Mouse (Mus musculus) heart, postnatal 0 days (tissue): ENCODE data around the gene Tpm3. TPM values are rescaled to one million over a fixed set of nuclear protein-coding genes. Genes with fewer than 3 reads are reported as not detected.

ENCODE experiments used
- ATAC-seq: fragments of 200-750 bp; cut with Nextera tagmentation; 2 replicates; pipeline ENCODE4 v1.8.0; 2017; ENCODE audit warnings: low read depth, moderate number of reproducible peaks, moderate library complexity; ENCODE audit not compliant: insufficient read depth
- DNase-seq: peaks from one replicate; pipeline ENCODE4 v3.0.0-alpha.2; 2016; ENCODE audit warnings: low spot score
- H3K27ac ChIP-seq: fragments of 300-500 bp; sonication (generic); 2 replicates; pipeline ENCODE4 v1.5.1; 2014; ENCODE audit warnings: low read depth, mild to moderate bottlenecking
- H3K27me3 ChIP-seq: fragments of 300-500 bp; sonication (generic); 2 replicates; pipeline ENCODE4 v1.6.1; 2014; ENCODE audit warnings: low read length, mixed read lengths; ENCODE audit not compliant: control insufficient read depth, insufficient read depth
- H3K36me3 ChIP-seq: fragments of 300-500 bp; sonication (generic); replicated peaks from 2 replicates; pipeline ENCODE4 v1.6.1; 2014; ENCODE audit warnings: low read length, mixed read lengths; ENCODE audit not compliant: control insufficient read depth, insufficient read depth
- H3K4me1 ChIP-seq: fragments of 300-500 bp; sonication (generic); 2 replicates; pipeline ENCODE4 v1.6.1; 2014; ENCODE audit warnings: antibody characterized with exemption; ENCODE audit not compliant: control insufficient read depth, insufficient read depth
- H3K4me2 ChIP-seq: fragments of 300-500 bp; sonication (generic); 2 replicates; pipeline ENCODE4 v1.6.1; 2014; ENCODE audit warnings: low read depth, mild to moderate bottlenecking, low read length, moderate library complexity
- H3K4me3 ChIP-seq: fragments of 300-500 bp; sonication (generic); 2 replicates; pipeline ENCODE4 v1.5.1; 2014; ENCODE audit warnings: low read depth, low read length
- H3K9ac ChIP-seq: fragments of 300-500 bp; sonication (generic); replicated peaks from 2 replicates; pipeline ENCODE4 v1.6.1; 2014; ENCODE audit warnings: low read depth, low read length, mixed read lengths
- H3K9me3 ChIP-seq: fragments of 300-500 bp; sonication (generic); replicated peaks from 2 replicates; pipeline ENCODE4 v1.6.1; 2016; ENCODE audit warnings: low read length; ENCODE audit not compliant: control insufficient read depth
- CTCF ChIP-seq: IDR thresholded peaks from 2 replicates; pipeline ENCODE4 v1.5.1; 2016; ENCODE audit warnings: antibody characterized with exemption, control low read depth, low read depth
- EP300 ChIP-seq: IDR thresholded peaks from 2 replicates; pipeline ENCODE4 v1.6.1; 2016; ENCODE audit warnings: antibody characterized with exemption, low read depth
- WGBS: fragments of 180-500 bp; shearing (Covaris S2); extraction: QIAGEN DNeasy Blood & Tissue Kit; methylation state at CpG from one replicate; pipeline ENCODE4 v1.1.7; 2014; 5-methylcytosine and 5-hydroxymethylcytosine counted together
- polyA plus RNA-seq: library from polyadenylated mRNA; unstranded; fragments of >200 nt; fragmentation: Nextera tagmentation; extraction: Ambion mirVana; gene quantifications from 2 replicates; pipeline ENCODE4 v1.2.1, GENCODE M21; 2015
- total RNA-seq: library from RNA; depleted of rRNA; stranded (reverse); fragments of >200 nt; gene quantifications from 2 replicates; pipeline ENCODE4 v1.2.3, GENCODE M21; 2014; ENCODE audit warnings: low replicate concordance; rRNA removed

Gene Tpm3
- total RNA-seq (88.0 and 99.5 TPM in 2 replicates), polyA plus RNA-seq (139 and 145 TPM in 2 replicates)

DNA sequence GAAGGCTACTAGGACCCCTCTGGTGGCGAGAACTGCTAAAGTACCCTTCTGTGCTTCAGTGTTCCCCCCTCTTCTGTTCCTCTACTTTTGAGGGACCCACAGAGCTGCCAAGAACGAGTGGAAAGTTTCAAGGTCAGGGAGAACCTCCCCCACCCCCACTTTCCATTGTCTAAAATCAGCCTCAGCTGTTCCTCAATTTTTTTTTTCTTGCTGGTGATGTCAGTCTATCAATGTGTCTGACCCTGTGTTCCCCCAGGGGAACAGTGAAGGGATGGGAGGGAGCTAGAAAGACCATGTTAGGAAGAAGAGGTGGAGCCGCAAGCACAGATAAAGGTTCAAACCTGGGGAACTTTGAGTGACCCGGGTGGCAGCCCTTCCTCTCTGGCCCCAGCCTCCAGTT lies at the start of gene Tpm3:
Tpm3 (plus strand) TSS at position 356 of the 400 bp plus-strand sequence.
- H3K27ac ChIP-seq: no peak within 1 kb of the TSS
- ATAC-seq (no peak), DNase-seq (no peak)
- no peak within 1 kb of the TSS for H3K4me3 ChIP-seq
- no peak within 1 kb of the TSS for H3K9ac ChIP-seq
- no peaks in the 10 kb centered on the region for H3K27me3 ChIP-seq
- no peak for TF ChIP-seq EP300
- no peak for TF ChIP-seq CTCF
- H3K36me3 ChIP-seq: no peaks in the 10 kb centered on the region
- no peak within 1 kb of the TSS for H3K4me2 ChIP-seq
- H3K9me3 ChIP-seq: no peaks in the 10 kb centered on the region
- H3K4me1 ChIP-seq: no peaks in the 10 kb centered on the region
- WGBS: 47% methylated on average over 4 of the region's 4 CpGs

DNA sequence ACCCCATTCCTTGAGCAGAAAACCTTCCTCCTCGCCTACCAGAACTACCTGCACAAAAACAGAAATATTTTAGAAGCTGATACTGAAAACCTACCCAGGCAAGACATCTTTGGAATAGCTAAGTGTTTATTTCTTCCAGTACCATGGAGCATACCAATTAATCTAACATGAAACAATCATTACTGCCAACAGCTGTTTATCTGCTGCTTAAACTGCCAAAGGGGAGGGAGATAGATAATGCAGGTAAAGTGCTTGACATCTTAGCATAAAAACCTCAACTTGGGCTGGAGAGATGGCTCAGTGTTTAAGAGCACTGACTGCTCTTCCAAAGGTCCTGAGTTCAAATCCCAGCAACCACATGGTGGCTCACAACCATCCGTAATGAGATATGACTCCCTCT lies 37.8 kb upstream of the Tpm3 start:
- H3K4me3 ChIP-seq: no peak overlapping the region
- DNase-seq (no peak), ATAC-seq (no peak)
- TF ChIP-seq CTCF (no peak), EP300 (no peak)
- H3K9ac ChIP-seq: no peak overlapping the region
- H3K36me3 ChIP-seq: peaks cover 86% of the 10 kb centered on the region
- no peak overlapping the region for H3K4me2 ChIP-seq
- WGBS: 95% methylated on average over 2 of the region's 2 CpGs
- no peaks in the 10 kb centered on the region for H3K9me3 ChIP-seq
- H3K4me1 ChIP-seq: no peaks in the 10 kb centered on the region
- H3K27ac ChIP-seq: no peak overlapping the region
- H3K27me3 ChIP-seq: no peaks in the 10 kb centered on the region

DNA sequence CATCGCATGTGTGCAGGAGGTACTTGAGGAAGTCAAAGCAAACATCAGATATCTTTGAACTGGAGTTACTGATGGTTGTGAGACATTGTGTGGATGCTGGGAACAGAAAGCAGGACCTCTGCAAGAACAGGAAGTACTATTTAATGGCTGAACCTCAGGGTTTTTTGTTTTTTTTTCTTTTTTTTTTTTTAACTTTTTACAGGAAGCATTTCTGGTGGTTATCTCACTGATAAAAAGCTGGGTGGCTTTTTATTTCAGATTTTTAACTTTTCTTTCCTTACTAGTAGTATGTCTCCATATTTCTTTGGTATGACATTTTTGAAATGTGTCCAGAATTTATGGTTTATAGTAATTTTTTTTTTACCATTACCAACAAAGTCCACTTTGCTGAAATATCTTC lies 36.2 kb upstream of the Tpm3 start:
- ATAC-seq: no peak
- Histone ChIP-seq H3K4me3 (no peak overlapping the region), H3K4me1 (no peaks in the 10 kb centered on the region), H3K27me3 (no peaks in the 10 kb centered on the region), H3K4me2 (no peak overlapping the region), H3K9me3 (no peaks in the 10 kb centered on the region), H3K27ac (no peak overlapping the region), H3K9ac (no peak overlapping the region), H3K36me3 (peaks cover 89% of the 10 kb centered on the region)
- DNase-seq: no peak
- 97% methylated on average over 1 of the region's 1 CpGs for WGBS
- no peak for TF ChIP-seq EP300
- no peak for TF ChIP-seq CTCF

DNA sequence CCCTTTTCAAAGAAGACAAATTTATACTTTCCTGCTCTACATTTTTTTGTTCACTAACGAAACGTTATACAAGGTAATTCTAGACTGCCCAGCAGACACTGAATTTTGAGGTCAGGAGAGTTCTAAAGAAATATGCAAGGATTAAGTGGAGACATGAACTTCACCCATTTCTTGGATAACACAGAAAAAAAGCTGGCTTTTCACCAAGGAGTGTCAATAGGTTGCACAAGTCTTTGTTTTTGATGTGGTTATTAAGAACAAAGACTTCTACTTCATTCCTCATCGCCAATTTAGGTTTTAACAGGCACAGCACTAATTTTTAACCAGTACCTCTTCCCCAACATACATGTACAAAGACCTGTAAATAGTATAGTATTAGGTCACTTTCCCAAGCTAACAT lies 22.8 kb upstream of the Tpm3 start:
- Histone ChIP-seq H3K36me3 (peaks cover 28% of the 10 kb centered on the region), H3K4me1 (peaks cover 18% of the 10 kb centered on the region), H3K27ac (no peak overlapping the region), H3K27me3 (no peaks in the 10 kb centered on the region), H3K4me3 (no peak overlapping the region), H3K9me3 (no peaks in the 10 kb centered on the region), H3K4me2 (no peak overlapping the region), H3K9ac (no peak overlapping the region)
- WGBS: 69% methylated on average over 3 of the region's 3 CpGs
- DNase-seq (no peak), ATAC-seq (no peak)
- no peak for TF ChIP-seq CTCF
- no peak for TF ChIP-seq EP300

DNA sequence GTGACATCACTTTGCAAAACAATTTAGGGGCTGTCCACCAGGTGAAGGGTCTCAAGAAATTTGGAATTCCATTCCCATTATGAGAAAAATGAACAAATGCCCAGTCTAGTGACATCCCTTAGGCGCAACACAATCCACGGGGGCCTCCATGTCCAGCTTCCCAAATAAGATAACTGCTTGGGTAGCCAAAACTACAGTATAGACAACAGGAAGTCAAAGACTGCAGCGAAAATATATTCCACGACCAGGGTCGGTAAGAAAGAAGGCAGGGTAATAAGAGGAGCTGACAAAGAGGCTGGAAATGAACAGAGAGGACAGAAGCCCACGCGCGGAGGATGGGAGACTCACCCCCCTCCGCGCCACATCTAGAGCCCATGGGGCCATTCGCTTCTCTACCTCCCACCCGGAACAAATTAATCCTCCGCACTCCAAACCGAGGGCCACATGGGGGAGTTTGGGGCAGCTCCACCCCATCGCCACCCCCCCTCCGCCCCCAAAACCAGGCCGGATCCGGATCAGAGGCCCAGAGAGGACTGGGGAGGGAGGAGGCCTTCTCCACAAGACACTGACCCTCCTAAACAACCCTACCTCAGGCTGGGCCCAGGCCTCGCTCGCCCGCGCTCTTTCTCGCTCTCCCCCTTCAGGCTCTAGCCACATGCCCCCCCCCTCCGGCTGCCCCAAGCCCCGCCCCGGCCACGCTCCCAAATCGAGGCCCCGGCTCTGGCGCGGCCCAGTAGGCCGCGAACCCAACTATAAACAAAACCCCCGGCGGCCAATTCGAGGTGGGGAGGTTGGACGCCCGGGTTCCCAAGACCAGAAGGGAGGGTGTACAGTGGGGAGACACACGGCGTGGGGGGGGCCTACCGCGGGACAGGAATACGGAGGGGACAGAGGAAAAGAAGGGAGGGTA lies 20.8 kb upstream of the Tpm3 start, which contains the start of gene 4933434E20Rik:
4933434E20Rik (plus strand) TSS at position 196 of the 910 bp plus-strand sequence.
- Histone ChIP-seq H3K9me3 (no peaks in the 10 kb centered on the region), H3K27ac (peak within 1 kb of the TSS; percentile 94), H3K27me3 (no peaks in the 10 kb centered on the region), H3K36me3 (peaks cover 30% of the 10 kb centered on the region), H3K9ac (peak within 1 kb of the TSS; percentile 98), H3K4me3 (peak within 1 kb of the TSS; percentile 89), H3K4me1 (peaks cover 18% of the 10 kb centered on the region), H3K4me2 (peak within 1 kb of the TSS; percentile 70)
- DNase-seq (peak; percentile 68), ATAC-seq (peak; percentile 54)
- TF ChIP-seq CTCF (no peak), EP300 (no peak)
- under 1% methylated on average over 33 of the region's 43 CpGs for WGBS
